Mouse (Mus musculus) midbrain, embryonic 11.5 days (tissue): ENCODE results near the gene Smpd3. TPM values are rescaled to one million over a fixed set of nuclear protein-coding genes. Genes with fewer than 3 reads are reported as not detected.

Experiments used
- ATAC-seq: fragments of 200-750 bp; cut with Nextera tagmentation; 2 replicates; pipeline ENCODE4 v1.8.0; 2017; ENCODE audit warnings: moderate TSS enrichment, moderate library complexity; ENCODE audit not compliant: low FRiP score
- DNase-seq: peaks from one replicate; pipeline ENCODE4 v3.0.0; 2015; ENCODE audit warnings: low spot score; ENCODE audit errors: missing footprints
- H3K27ac ChIP-seq: fragments of 300-500 bp; sonication (generic); 2 replicates; pipeline ENCODE4 v1.5.1; 2014; ENCODE audit warnings: low read depth, low read length
- H3K27me3 ChIP-seq: fragments of 300-500 bp; sonication (generic); 2 replicates; pipeline ENCODE4 v1.6.1; 2014; ENCODE audit warnings: mild to moderate bottlenecking, low read length, moderate library complexity, mixed read lengths; ENCODE audit not compliant: control insufficient read depth, insufficient read depth
- H3K36me3 ChIP-seq: fragments of 300-500 bp; sonication (generic); 2 replicates; pipeline ENCODE4 v1.6.1; 2014; ENCODE audit warnings: mild to moderate bottlenecking, low read length, moderate library complexity, mixed read lengths; ENCODE audit not compliant: control insufficient read depth, insufficient read depth
- H3K4me1 ChIP-seq: fragments of 300-500 bp; sonication (generic); 2 replicates; pipeline ENCODE4 v1.6.1; 2014; ENCODE audit warnings: low read length; ENCODE audit not compliant: control insufficient read depth, insufficient read depth
- H3K4me2 ChIP-seq: fragments of 300-500 bp; sonication (generic); 2 replicates; pipeline ENCODE4 v1.6.1; 2014; ENCODE audit warnings: mild to moderate bottlenecking, moderate library complexity
- H3K4me3 ChIP-seq: fragments of 300-500 bp; sonication (generic); 2 replicates; pipeline ENCODE4 v1.5.1; 2014; ENCODE audit warnings: low read depth, low read length
- H3K9ac ChIP-seq: fragments of 300-500 bp; sonication (generic); 2 replicates; pipeline ENCODE4 v1.6.1; 2014; ENCODE audit warnings: low read length
- H3K9me3 ChIP-seq: fragments of 300-500 bp; sonication (generic); 2 replicates; pipeline ENCODE4 v1.6.1; 2016; ENCODE audit warnings: low read length; ENCODE audit not compliant: control insufficient read depth
- WGBS: fragments of 180-500 bp; shearing (Covaris S2); extraction: QIAGEN DNeasy Blood & Tissue Kit; methylation state at CpG from one replicate; pipeline ENCODE4 v1.1.7; 2014; 5-methylcytosine and 5-hydroxymethylcytosine counted together
- polyA plus RNA-seq: library from polyadenylated mRNA; unstranded; fragments of >200 nt; fragmentation: Nextera tagmentation; extraction: Ambion mirVana; gene quantifications from 2 replicates; pipeline ENCODE4 v1.2.1, GENCODE M21; 2014

The Smpd3 gene
- polyA plus RNA-seq, 1 experiment from 2014 or later: 10.3 TPM

DNA sequence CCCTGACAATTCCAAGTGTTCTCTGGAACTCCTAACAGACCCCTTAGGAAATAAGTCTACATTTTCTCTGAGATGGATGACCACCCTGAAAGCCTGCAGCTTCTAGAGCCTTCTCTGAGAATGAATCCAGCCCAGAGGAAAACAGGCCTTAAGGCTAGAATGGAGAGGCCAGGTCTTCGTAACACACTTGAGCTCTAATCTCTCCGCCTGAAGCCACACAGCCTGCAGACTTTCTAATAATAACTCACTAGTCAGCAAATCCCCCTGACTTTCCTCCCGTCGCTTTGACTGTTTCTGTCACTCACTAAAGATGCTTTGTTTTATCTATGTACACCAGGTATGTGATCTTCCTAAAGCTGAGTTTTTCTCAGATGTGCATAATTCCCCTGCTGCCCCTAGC is 66.4 kb downstream of the Smpd3 start:
- H3K4me3 ChIP-seq: no peak overlapping the region
- ATAC-seq (no peak), DNase-seq (no peak)
- H3K9me3 ChIP-seq: no peaks in the 10 kb centered on the region
- H3K36me3 ChIP-seq: no peaks in the 10 kb centered on the region
- H3K4me2 ChIP-seq: no peak overlapping the region
- H3K9ac ChIP-seq: no peak overlapping the region
- 63% methylated on average over 4 of the region's 4 CpGs for WGBS
- no peaks in the 10 kb centered on the region for H3K27me3 ChIP-seq
- no peak overlapping the region for H3K27ac ChIP-seq
- peaks cover 15% of the 10 kb centered on the region for H3K4me1 ChIP-seq

DNA sequence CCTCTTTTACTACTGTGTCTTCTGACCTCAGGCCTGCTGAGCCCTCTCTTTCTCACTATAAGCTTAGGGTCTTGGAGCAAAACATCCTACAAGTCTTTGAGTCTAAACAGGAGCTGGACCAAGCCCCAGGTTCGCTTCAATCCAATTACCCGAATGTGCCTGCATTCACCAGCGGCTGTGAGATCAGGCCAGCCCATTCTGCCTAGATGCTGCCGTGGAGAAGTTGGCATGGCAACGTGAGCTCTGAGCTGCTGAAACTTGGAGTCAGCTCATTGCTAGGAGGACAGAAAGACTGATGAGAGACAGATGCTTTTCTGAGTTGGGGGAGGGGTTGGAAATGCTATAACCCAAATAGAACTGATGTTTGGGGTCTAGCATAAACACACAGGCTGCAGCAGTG is 67.0 kb downstream of the Smpd3 start:
- Histone ChIP-seq H3K4me1 (peaks cover 15% of the 10 kb centered on the region), H3K27ac (no peak overlapping the region), H3K27me3 (no peaks in the 10 kb centered on the region), H3K9ac (no peak overlapping the region), H3K4me2 (no peak overlapping the region), H3K9me3 (no peaks in the 10 kb centered on the region), H3K36me3 (no peaks in the 10 kb centered on the region), H3K4me3 (no peak overlapping the region)
- DNase-seq (no peak), ATAC-seq (0 out of 2 replicates have a peak, but pooled peaks have one; percentile 44)
- 4% methylated on average over 5 of the region's 5 CpGs for WGBS

DNA sequence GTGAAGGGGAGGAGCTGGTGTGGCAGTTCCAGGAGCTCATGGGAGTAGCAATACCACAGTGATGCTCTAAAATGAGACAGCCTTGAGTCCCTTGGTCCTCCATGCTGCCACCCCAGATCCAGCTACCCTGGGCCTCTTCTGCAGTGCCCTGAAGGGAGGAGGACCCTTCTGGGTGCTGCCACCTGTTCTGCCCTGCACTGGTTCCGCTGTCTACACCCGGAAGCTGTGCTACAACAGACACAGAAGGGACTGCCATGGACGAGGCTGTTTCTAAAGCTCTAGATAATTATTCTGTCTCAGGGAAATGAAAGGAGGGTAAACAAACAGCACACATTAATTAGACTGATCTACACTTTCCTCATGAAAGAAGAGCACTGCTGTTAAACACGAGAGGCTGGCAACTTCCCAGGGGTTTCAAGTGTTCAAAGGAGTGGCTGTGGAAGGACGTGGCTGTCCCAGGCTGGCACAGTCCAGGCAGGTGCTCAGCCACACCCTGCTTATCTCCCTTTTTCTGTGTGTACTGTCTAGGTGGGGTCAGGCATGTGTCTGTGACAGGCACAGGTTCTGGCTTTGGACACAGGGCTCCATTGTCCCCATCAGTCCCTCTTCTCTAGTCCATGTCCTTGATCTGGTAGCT is 69.0 kb downstream of the Smpd3 start:
- ATAC-seq (no peak), DNase-seq (no peak)
- no peak overlapping the region for H3K4me2 ChIP-seq
- peaks cover 15% of the 10 kb centered on the region for H3K4me1 ChIP-seq
- H3K36me3 ChIP-seq: no peaks in the 10 kb centered on the region
- no peak overlapping the region for H3K4me3 ChIP-seq
- 78% methylated on average over 5 of the region's 5 CpGs for WGBS
- H3K27me3 ChIP-seq: no peaks in the 10 kb centered on the region
- no peaks in the 10 kb centered on the region for H3K9me3 ChIP-seq
- no peak overlapping the region for H3K27ac ChIP-seq
- no peak overlapping the region for H3K9ac ChIP-seq

DNA sequence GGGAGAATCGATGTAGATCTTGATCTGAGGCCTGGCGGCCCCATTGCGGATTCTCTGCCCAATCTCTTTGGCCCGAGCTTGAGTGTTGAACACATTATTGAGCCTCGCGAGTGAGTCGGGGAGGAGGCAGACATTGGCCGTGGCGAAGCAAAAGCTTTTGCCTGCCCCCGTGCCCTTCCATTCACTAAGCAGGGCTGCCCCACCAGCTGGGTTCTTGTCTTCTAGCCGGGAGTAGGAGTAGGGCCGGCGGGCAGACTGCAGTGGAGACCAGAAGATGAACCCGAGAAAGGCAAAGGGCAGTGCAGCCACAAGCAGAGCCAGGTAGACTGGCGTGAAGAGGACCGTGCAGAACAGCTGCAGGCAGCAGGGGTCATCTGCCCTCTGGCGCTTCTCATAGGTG is 72.4 kb downstream of the Smpd3 start:
- Histone ChIP-seq H3K4me3 (no peak overlapping the region), H3K27me3 (no peaks in the 10 kb centered on the region), H3K9me3 (no peaks in the 10 kb centered on the region), H3K36me3 (no peaks in the 10 kb centered on the region), H3K27ac (no peak overlapping the region), H3K4me1 (peaks cover 2% of the 10 kb centered on the region), H3K9ac (no peak overlapping the region), H3K4me2 (no peak overlapping the region)
- WGBS: 85% methylated on average over 17 of the region's 17 CpGs
- ATAC-seq (no peak), DNase-seq (no peak)

DNA sequence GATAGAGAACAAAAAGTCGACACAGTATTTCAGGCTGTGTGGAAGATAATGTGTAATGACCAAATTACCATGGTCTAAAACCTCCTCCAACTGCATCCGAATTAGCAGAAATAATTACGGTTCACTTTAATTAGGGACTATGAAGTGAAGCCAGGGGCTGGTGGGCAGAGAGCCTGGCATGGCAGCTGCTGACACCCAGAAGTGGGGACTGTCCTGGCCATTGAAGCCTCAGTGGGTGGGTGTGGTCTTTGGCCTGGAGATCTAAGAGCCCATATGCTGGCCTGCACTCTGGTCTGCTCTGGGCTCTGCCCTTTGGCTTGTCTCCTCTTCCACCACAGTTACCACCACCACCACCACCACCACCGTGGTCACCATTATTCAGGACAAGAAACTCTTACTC is 73.9 kb downstream of the Smpd3 start:
- ATAC-seq: 0 out of 2 replicates have a peak, but pooled peaks have one; percentile 27
- Histone ChIP-seq H3K27ac (no peak overlapping the region), H3K4me2 (no peak overlapping the region), H3K9me3 (no peaks in the 10 kb centered on the region), H3K4me3 (no peak overlapping the region), H3K9ac (no peak overlapping the region), H3K27me3 (no peaks in the 10 kb centered on the region), H3K36me3 (no peaks in the 10 kb centered on the region), H3K4me1 (no peaks in the 10 kb centered on the region)
- WGBS: 91% methylated on average over 4 of the region's 4 CpGs
- DNase-seq: no peak

DNA sequence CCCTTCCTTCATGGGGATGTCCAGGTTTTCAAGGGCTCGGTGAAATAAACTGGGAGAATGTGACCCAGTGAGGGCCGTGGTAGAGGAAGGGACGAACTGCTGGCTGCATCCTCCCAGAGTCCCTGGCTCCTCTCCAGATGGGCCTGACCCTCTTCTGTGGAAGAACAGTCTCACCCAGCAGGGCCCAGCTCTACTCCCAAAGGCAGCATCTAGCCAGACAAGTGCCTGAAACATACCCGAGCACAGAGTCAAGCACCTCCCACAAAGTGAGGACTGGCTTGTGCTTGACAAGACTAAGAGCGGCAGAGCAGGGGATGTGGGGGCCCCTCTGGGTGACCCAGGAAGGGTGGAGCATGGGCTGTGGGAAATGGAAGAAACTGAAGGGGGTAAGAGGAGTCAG is 75.4 kb downstream of the Smpd3 start:
- no peak overlapping the region for H3K27ac ChIP-seq
- no peak for ATAC-seq
- no peak for DNase-seq
- no peak overlapping the region for H3K9ac ChIP-seq
- no peaks in the 10 kb centered on the region for H3K9me3 ChIP-seq
- no peaks in the 10 kb centered on the region for H3K36me3 ChIP-seq
- no peak overlapping the region for H3K4me3 ChIP-seq
- H3K4me1 ChIP-seq: no peaks in the 10 kb centered on the region
- H3K27me3 ChIP-seq: no peaks in the 10 kb centered on the region
- WGBS: 81% methylated on average over 5 of the region's 5 CpGs
- no peak overlapping the region for H3K4me2 ChIP-seq

DNA sequence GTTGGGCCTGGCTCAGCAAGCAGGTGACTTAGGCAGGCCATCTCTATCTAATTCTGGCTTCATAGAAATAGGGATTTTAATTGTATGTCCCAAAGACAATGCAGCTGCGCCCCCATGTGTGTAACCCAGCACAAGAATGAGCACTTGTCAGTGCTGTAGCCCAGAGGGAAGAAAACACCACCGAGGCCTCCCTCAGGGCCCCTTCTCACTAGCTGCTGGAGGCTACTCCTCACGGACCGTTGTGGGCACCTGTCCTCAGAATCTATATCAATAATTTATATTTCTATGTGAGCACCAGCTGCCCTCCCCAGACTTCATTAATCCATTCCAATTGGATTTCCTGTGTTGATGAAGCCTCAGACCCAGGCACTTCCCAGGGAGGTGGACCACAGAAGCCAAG is 76.9 kb downstream of the Smpd3 start:
- 88% methylated on average over 4 of the region's 4 CpGs for WGBS
- no peaks in the 10 kb centered on the region for H3K27me3 ChIP-seq
- ATAC-seq (no peak), DNase-seq (no peak)
- H3K4me1 ChIP-seq: no peaks in the 10 kb centered on the region
- no peaks in the 10 kb centered on the region for H3K36me3 ChIP-seq
- no peaks in the 10 kb centered on the region for H3K9me3 ChIP-seq
- no peak overlapping the region for H3K27ac ChIP-seq
- H3K9ac ChIP-seq: no peak overlapping the region
- no peak overlapping the region for H3K4me3 ChIP-seq
- H3K4me2 ChIP-seq: no peak overlapping the region

DNA sequence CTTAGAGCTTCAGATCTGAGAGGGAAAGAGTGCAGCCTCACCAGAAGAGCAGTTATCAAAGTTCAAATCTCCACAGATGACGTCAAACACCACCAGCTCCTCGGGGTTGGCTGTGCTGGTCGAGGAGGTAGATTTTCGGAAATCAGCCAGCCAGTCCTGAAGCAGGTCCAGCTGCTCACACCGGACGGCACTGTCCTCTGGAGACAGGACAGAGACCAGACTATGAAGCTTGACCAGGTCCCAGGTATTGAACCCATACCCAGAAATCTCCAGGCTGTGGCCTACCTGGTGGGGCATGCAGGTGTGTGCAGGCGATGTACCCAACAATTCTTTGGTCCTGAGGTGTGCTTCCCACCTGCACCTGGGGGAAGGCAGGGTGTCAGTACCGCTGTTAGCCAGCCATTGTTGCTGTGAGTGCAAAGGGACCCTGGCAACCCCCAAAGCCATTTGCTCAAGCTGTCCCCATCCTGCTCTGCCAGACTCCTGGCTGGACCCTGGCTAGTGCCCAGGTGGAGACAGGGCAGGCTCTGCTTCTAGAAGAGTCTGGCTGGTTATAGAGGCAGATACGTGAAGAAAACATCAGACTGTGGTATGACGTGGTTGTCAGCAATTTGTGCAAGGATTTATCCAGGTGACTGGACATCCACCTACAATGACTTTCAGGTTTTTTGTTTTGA is 78.1 kb downstream of the Smpd3 start:
- H3K9me3 ChIP-seq: no peaks in the 10 kb centered on the region
- H3K27ac ChIP-seq: no peak overlapping the region
- H3K9ac ChIP-seq: no peak overlapping the region
- DNase-seq (no peak), ATAC-seq (no peak)
- no peak overlapping the region for H3K4me3 ChIP-seq
- H3K36me3 ChIP-seq: no peaks in the 10 kb centered on the region
- H3K27me3 ChIP-seq: no peaks in the 10 kb centered on the region
- 91% methylated on average over 10 of the region's 10 CpGs for WGBS
- no peak overlapping the region for H3K4me2 ChIP-seq
- H3K4me1 ChIP-seq: no peaks in the 10 kb centered on the region

DNA sequence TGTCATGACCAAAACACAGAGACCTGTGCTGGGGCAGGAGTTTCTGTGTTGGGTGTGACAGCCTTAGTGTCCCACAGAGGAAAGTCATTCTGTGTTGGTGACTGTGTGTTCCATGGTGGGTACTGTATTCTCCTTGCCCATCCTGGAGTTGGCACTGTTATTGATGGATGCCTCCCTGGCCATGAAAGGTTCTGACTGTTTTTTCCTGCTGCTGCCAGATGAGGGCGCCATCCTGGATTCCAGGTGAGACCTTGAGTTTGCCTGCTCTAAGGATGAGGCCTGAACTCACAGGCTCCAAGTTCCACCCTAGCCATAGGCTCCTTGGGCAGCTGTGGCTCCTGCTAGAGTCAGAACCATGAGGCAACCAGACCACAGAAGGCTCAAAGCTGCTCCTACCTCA is 79.6 kb downstream of the Smpd3 start:
- no peak for DNase-seq
- H3K36me3 ChIP-seq: no peaks in the 10 kb centered on the region
- 28% methylated on average over 1 of the region's 1 CpGs for WGBS

More for the DNA sequence above, 79.6 kb downstream of the Smpd3 start:
- Histone ChIP-seq H3K27ac (no peak overlapping the region), H3K4me3 (no peak overlapping the region), H3K9ac (no peak overlapping the region), H3K9me3 (no peaks in the 10 kb centered on the region), H3K4me2 (no peak overlapping the region), H3K27me3 (no peaks in the 10 kb centered on the region), H3K4me1 (no peaks in the 10 kb centered on the region)
- no peak for ATAC-seq
